Mouse (Mus musculus) skeletal muscle tissue, adult 2 months (tissue): ENCODE measurements around the gene Cyp4f13.

ENCODE experiments used
- DNase-seq: peaks from one replicate; pipeline ENCODE4 v3.0.0-alpha.2; 2012; ENCODE audit warnings: low read depth, low spot score

The Cyp4f13 gene

DNA sequence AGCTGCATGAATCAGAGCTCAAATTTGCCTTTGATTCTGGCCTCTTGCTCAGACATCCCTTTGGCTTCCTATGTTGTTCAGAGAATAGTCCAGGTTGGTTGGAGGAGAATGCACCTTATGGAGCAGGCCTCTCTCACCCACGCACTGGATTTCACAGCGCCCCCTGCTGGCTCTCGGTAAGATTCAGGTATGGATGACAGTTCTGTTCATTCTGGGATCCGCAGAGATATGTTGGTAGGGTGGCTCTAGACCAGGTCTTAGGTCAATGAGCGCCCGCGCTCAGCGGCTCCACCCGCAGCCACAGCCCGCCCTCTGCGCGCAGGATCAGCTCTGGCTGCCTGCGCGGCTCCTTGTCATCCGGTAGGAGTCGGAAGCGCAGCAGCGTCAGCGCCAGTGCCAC, 42.0 kb downstream of the Cyp4f13 start:
- DNase-seq: no peak

DNA sequence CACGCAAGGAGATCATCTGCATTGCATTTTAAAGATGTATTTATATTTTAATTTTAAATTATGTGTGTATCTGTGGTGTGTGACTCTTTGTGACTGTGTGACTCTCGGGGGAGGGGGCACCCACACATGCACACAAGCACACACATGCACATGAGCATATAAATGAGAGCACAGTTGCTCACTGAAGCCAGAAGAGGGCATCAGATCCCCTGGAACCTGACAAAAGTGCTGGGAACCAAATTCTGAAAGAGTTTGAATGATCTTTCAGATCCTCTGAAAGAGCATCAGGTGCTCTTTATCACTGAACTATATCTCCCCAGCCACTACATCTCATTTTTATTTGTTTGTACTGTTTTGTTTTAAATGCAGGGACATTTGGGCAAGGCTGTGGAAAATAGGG, 42.8 kb downstream of the Cyp4f13 start:
- DNase-seq: no peak

DNA sequence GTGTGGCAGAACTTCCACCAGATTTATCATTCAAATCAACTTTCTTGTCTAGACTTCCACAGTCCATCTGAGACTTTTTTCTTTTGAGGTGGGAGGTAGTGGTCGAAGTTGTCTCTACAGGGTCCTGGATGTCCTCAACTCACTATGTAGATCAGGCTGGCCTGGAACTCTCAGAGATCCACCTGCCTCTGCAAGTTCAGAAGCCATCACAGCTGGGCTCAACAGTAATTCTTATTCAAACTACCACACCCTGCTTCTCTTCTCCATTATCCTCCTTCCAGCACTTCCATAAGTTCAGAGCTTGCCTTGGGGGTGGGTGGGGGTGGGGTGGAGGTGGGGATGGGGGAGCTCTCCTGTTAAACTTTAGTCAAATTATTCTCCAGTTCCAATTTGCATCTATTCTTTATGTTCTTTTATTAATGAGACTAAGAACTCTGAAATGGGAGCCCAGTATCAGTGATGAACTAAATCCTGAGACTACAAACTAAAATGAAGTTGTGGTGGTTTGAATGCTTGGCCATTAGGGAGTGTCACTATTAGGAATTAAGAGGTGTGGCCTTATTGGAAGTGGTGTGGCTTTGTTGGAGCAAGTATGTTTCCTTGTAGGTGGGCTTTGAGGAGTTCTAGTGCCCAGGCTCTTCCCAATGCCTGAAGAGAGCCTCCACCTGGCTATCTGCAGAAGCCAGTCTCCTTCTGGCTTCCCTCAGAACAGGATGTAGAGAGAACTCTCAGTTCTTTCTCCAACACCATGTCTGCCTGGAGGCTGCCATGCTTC, 45.3 kb downstream of the Cyp4f13 start:
- no peak for DNase-seq

DNA sequence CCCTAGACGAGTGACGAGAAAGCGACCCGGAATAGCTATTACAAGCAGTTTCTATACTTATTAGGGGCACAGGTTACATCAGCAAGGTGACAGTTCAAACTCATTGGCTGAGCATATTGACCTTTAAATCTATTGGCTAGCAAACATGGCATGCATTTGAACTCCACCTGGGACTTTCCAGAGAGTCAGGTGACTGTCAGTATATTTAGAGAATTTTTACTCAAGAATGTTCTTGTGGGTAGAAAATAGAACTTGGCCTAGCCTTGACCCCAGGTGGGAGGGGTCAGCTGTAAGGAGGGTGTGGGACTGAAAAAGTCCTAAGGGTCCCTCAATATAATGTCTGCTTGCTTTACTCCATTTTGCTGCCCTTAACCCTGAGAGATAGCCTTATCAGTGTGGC, 51.8 kb downstream of the Cyp4f13 start:
- DNase-seq: no peak

DNA sequence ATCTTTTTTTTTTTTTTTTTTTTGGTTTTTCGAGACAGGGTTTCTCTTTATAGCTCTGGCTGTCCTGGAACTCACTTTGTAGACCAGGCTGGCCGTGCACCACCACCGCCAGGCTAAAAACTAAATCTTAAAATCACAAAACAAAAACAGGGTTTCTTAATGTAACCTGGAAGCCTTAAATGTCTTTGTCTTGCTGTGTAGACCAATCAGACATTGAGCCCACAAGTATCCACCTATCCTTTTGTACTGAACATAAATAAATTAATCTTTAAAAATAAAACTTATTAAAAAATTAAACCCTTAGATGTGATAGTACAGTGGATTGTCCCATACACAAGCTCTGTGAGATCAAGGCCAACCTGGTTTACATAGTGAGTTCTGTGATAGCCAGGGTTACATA, 53.3 kb downstream of the Cyp4f13 start:
- no peak for DNase-seq

DNA sequence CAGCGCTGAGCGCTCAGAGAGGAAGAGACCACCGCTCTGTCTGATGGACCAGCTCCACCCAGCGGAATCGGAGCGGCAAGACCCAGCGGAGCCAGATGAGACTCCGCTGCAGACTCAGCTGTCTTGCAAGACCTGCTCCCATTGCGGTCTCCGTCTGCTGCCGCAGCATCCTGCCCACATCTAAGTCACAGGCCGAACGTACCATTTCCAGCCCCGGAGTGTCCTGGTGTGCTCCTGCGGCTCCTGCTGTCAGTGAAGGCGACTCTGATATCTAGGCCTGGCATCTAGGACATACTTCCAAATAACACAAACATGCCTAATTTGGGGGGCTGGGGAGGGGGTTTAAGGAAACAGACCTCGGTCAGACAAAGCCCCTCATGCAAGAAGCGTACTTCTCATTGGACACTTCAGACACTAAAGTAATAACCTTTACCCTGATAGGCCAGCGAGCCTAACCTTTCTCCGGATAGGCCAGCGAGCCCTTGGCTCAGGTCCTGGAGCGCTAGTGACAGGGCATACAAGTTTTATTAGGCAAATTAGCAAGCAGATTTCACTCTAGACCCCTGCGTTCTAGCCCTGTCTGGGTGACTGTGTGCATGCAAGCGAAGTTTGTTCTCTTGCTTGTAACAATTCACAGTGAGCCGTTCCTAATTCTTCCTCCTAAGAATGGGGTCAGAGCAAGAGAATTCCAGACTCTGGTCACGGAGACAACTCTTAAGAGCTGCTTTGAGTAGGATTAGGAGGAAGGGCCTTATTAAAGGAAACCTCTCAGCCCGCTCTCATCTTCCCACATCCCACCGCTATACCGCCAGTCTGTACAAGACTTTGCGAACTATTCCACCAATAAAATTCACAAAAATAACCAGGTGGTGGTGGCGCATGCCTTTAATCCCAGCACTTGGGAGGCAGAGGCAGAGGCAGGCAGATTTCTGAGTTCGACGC, 55.7 kb downstream of the Cyp4f13 start, which contains the start of gene Zfp870:
Gene Zfp870, minus strand, starts transcription at position 404 of the 942 bp plus-strand sequence.
- DNase-seq: peak; percentile 94

DNA sequence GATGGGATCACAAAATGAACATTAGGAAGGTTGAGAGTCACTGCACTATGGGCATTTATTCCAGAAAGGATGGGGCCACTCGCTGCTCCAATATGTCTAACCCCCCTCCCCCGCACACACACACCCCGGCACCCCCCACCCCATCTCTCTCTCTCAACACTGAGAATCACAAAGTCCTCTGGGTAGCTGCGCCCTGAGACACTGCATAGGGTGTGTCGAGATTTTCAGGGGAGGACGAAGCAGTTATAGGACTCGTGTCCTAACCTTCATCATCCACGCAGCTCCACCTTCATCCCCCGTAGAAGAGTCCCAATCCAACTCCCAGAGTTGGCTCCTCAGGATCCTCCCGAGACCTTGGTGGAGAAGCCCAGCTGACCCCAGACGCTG, 56.4 kb downstream of the Cyp4f13 start:
- no peak for DNase-seq

DNA sequence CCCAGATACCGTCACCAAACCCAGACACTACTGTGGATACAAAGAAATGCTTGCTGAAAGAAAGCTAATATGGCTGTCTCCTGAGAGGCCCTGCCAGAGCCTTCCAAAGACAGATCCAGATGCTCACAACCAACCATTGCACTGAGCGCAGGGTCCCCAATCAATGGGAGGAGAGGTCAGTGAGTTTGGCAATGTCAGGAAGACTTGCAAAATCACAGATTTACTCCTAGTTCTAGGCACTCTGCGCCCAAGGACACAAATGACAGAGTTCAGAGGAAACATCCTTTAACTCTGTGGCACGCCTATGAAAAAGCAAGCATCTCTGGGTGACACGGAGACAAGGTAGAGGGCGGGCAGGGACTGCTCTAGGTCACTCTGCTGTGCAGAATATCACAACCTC, 57.6 kb downstream of the Cyp4f13 start:
- DNase-seq: no peak

DNA sequence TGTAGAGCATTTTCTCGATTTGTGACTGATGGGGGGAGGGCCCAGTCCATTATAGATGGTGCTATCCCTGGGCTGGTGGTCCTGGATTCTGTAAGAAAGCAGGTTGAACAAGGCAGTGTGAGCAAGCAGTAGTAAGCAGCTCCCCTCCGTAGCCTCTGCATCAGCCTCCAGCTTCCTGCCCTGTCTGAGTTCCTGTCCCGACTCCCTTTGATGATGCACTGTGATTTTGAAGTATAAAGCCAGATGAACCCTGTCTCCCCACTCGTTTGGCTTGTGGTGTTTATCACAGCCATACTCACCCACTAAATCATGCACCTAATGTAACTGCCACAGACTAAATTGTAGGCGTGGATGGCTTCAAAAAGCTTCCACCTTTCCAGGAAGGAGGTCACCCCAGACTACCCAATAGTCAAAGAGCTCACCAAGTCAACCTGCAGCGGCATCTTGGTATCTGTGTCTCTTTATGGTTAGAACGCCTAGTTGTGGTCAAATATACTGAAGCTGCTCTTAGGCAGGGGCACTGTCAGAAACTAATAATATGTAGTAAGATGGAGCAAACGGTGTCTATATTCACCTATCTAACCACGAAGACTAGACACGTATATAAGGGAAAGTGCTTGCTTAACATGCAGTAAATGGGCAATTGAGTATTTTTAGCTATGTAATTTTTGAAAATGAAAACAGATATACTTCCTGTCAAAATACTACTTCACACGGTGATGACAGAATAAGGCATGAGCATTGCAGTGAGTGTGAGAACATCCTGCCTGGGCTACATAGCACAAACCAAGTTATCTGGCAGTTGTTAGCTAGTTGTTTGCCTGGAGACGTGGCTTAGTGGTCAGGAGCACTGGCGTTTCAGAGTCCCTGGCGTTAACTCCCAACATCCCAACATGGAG, 66.6 kb downstream of the Cyp4f13 start:
- DNase-seq: no peak

DNA sequence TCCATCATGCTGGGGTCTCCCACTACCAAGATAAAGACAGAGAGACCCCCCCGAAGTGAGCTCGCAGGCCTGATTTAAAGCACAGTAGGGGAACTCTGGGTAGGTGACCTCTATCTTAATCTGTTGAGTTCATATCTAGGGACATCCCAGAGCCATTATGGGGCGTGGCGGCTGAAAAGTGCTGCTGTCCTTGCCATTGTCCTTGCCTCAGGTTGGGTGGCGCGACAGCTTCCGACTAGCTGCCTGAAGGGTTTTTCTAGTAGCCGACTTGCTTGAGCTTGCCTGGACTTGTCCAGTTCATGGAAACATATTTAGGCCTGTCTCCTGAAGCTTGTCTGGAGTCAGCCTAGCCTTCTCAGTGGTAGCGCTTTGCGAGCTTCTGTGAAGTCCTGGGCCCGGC, 68.4 kb downstream of the Cyp4f13 start:
- no peak for DNase-seq

DNA sequence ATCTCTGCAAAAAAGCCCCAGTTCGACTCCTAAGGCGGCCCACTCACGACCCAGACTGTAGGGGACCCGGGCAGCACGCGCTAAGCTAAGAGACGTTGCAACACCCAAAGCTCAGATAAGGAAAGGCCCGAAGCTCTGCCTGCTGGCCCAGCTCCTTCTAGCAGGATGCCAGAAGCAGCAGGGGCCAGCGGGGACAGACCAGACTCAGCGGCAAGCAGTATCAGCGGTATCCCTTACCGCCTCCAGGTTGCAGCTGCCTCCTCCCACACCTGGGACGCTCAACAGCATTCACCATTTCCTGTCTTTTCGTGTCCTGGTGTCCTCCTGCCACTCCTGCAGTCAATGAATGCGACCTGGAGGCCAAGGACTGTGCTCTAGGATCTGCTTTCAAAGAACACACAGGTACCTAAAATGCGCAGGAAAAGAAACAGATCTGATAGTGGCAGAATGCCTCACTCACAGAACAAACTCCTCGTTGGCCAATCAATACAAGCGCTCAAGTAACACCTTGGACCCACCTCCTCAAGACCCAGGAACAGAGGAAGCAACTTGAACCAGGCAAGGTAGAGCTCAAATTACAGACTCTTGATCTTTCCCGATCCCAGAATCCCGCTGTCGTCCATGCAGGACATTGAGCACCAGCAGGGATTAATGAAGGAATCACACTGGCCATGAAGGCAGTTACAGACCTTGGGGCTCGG, 69.6 kb downstream of the Cyp4f13 start:
- DNase-seq: no peak
